Mouse (Mus musculus) erythroblast, embryonic 14.5 days (primary cell): ENCODE data around the gene Unkl.

ENCODE experiments used
- GATA1 ChIP-seq: IDR thresholded peaks from 2 replicates; pipeline ENCODE4 v1.6.1; 2012; ENCODE audit warnings: low read length, inconsistent platforms, mixed read lengths
- TAL1 ChIP-seq: IDR thresholded peaks from 3 replicates; pipeline ENCODE4 v1.6.1; 2012; ENCODE audit warnings: low read length, inconsistent platforms, mixed read lengths

GRCm38 (mm10) chr17:25273706-25274501 is 85.7 kb downstream of the Unkl start:
- no peak for TF ChIP-seq GATA1
- no peak for TF ChIP-seq TAL1
